10 mouse cellular contexts compared by ENCODE assay signal in the genomic region with DNA sequence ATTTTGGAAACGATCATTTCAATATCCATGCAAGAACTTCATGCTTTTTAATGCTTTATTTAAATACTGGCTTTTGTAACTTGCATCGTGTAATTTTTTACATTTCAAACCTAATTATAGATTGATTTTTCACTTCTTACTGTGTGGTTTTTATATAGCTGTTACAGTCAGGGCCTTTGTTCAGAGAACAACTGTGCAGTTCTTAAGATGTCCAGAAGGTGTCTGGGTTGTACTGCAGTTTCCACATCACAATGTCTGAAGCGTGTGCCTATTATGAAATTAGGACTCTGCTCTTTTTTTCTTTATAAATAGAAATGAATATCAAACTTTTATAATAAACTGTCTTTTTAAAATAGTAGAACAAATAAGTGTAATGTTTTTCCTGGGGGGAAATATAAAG. TPM values are rescaled to one million over a fixed set of nuclear protein-coding genes. Genes with fewer than 3 reads are reported as not detected.
DNase-seq lines count a peak whose midpoint lies in the region; ATAC-seq and TF ChIP-seq lines count a peak whose summit lies in the region.
"Had no signal": no experiment of that assay in that cellular context is flagged by ENCODE, and none has a peak within 500 bp of the region (broad histone marks: within the 10 kb centered on the region; RNA-seq: fewer than 3 reads in every experiment).

No protein-coding gene starts in this region.

- 56% methylated on average over 3 of the region's 3 CpGs for WGBS in hindbrain, embryonic 16.5 days
- WGBS in hindbrain, embryonic 10.5 days = 76% methylated on average over 3 of the region's 3 CpGs
- WGBS in forebrain, postnatal 0 days = 54% methylated on average over 3 of the region's 3 CpGs

- no peaks in the 10 kb centered on the region for H3K36me3 ChIP-seq in hindbrain, embryonic 16.5 days (ENCODE audit: control insufficient read depth, insufficient read depth, low read length)
- H3K36me3 ChIP-seq in hindbrain, embryonic 10.5 days = no peaks in the 10 kb centered on the region
- no peaks in the 10 kb centered on the region for H3K36me3 ChIP-seq in E14TG2a.4 (ENCODE audit: insufficient read depth, low read length)
- no peaks in the 10 kb centered on the region for H3K36me3 ChIP-seq in forebrain, postnatal 0 days (ENCODE audit: insufficient read depth)
- H3K36me3 ChIP-seq: neural tube, embryonic 13.5 days had no signal

- H3K27ac ChIP-seq in hindbrain, embryonic 16.5 days (ENCODE audit: low read depth, low read length) = no peak overlapping the region
- no peak overlapping the region for H3K27ac ChIP-seq in hindbrain, embryonic 10.5 days
- H3K27ac ChIP-seq in forebrain, postnatal 0 days (ENCODE audit: low read depth, low read length) = no peak overlapping the region
- H3K27ac ChIP-seq: neural tube, embryonic 13.5 days had no signal

- TF ChIP-seq CTCF in E14TG2a.4 (conservative IDR thresholded peaks at IDR 0.05; ENCODE audit: low read length) = peak; percentile 42
- TF ChIP-seq CTCF in forebrain, postnatal 0 days (IDR thresholded peaks at IDR 0.05; ENCODE audit: low read depth) = peak; percentile 68

- no peak overlapping the region for H3K4me2 ChIP-seq in hindbrain, embryonic 16.5 days (ENCODE audit: low read length)
- H3K4me2 ChIP-seq in forebrain, postnatal 0 days (ENCODE audit: low read depth) = no peak overlapping the region
- H3K4me2 ChIP-seq: neural tube, embryonic 13.5 days had no signal

- peak; percentile 68; the same call in 1 of the 2 replicates for ATAC-seq in hindbrain, embryonic 16.5 days
- ATAC-seq in forebrain, postnatal 0 days = peak; percentile 76

- DNase-seq in hindbrain, embryonic 10.5 days (ENCODE audit: low spot score) = no peak
- DNase-seq in 416B (ENCODE audit: low read depth) = peak; percentile 68
- DNase-seq in forebrain, postnatal 0 days = peak; percentile 62
- no peak for DNase-seq in right cerebral cortex, adult 18-20 months
- DNase-seq in testis, postnatal 14 days (ENCODE audit: low spot score) = no peak
- DNase-seq in spleen, postnatal 36 days (ENCODE audit: low spot score in 2 of 2) = no peak
- DNase-seq: thymus, adult 2 months had no signal

- no peaks in the 10 kb centered on the region for H3K27me3 ChIP-seq in hindbrain, embryonic 16.5 days (replicated peaks; ENCODE audit: control insufficient read depth, insufficient read depth, low read length)
- H3K27me3 ChIP-seq in hindbrain, embryonic 10.5 days (ENCODE audit: insufficient read depth, poor library complexity, severe bottlenecking) = peaks cover 7% of the 10 kb centered on the region
- no peaks in the 10 kb centered on the region for H3K27me3 ChIP-seq in E14TG2a.4 (ENCODE audit: insufficient read depth, low read length)
- H3K27me3 ChIP-seq in forebrain, postnatal 0 days (ENCODE audit: insufficient read depth, low read length) = no peaks in the 10 kb centered on the region
- H3K27me3 ChIP-seq: neural tube, embryonic 13.5 days had no signal

- H3K9me3 ChIP-seq in hindbrain, embryonic 16.5 days (ENCODE audit: control insufficient read depth, low read length) = no peaks in the 10 kb centered on the region
- H3K9me3 ChIP-seq in hindbrain, embryonic 10.5 days = no peaks in the 10 kb centered on the region
- no peaks in the 10 kb centered on the region for H3K9me3 ChIP-seq in E14TG2a.4 (ENCODE audit: low read length)
- H3K9me3 ChIP-seq in forebrain, postnatal 0 days (ENCODE audit: low read length) = no peaks in the 10 kb centered on the region
- H3K9me3 ChIP-seq: neural tube, embryonic 13.5 days had no signal

- H3K4me3 ChIP-seq in hindbrain, embryonic 16.5 days (ENCODE audit: low read length) = no peak overlapping the region
- H3K4me3 ChIP-seq in hindbrain, embryonic 10.5 days = no peak overlapping the region
- no peak overlapping the region for H3K4me3 ChIP-seq in E14TG2a.4 (replicated peaks; ENCODE audit: low read length)
- no peak overlapping the region for H3K4me3 ChIP-seq in forebrain, postnatal 0 days (ENCODE audit: low read depth, low read length)
- H3K4me3 ChIP-seq: neural tube, embryonic 13.5 days had no signal

- no peak overlapping the region for H3K9ac ChIP-seq in hindbrain, embryonic 16.5 days (ENCODE audit: low read depth, low read length)
- H3K9ac ChIP-seq in forebrain, postnatal 0 days = no peak overlapping the region
- H3K9ac ChIP-seq: neural tube, embryonic 13.5 days had no signal

- peaks cover 4% of the 10 kb centered on the region for H3K4me1 ChIP-seq in hindbrain, embryonic 16.5 days (ENCODE audit: control insufficient read depth, insufficient read depth, low read depth, low read length)
- H3K4me1 ChIP-seq in hindbrain, embryonic 10.5 days (replicated peaks) = peaks cover 13% of the 10 kb centered on the region; the same call in 1 of the 2 replicates
- no peaks in the 10 kb centered on the region for H3K4me1 ChIP-seq in E14TG2a.4 (replicated peaks; ENCODE audit: low read depth, low read length)
- no peaks in the 10 kb centered on the region for H3K4me1 ChIP-seq in forebrain, postnatal 0 days (ENCODE audit: insufficient read depth)

RNA-seq across cellular contexts. Expression of a gene that starts 20.7 kb away (rescaled TPM):
- polyA plus RNA-seq in hindbrain, embryonic 16.5 days (2015; fragmentation: Nextera tagmentation; extraction: Ambion mirVana) = 24.6 and 25.5 TPM in 2 replicates
- 12.9 and 13.7 TPM in 2 replicates for polyA plus RNA-seq in hindbrain, embryonic 10.5 days (2016; fragmentation: Nextera tagmentation; extraction: Ambion mirVana)
- 20.1 and 24.4 TPM in 2 replicates for total RNA-seq in forebrain, postnatal 0 days (2014; rRNA removed)
- polyA plus RNA-seq in forebrain, postnatal 0 days (2015; fragmentation: Nextera tagmentation; extraction: Ambion mirVana) = 15.9 and 21.4 TPM in 2 replicates

Comparison
In these comparisons a context has a peak if more than half of its experiments do, and no peak if none do; other contexts are left out.
1. DNase-seq: peak in 416B (single experiment) and forebrain, postnatal 0 days (single experiment); none in hindbrain, embryonic 10.5 days (single experiment), right cerebral cortex, adult 18-20 months (single experiment), testis, postnatal 14 days (single experiment) and spleen, postnatal 36 days (0 of 2).